Mouse (Mus musculus) embryonic facial prominence, embryonic 14.5 days (tissue): Measurements from ENCODE around the gene Fam186b. TPM values are rescaled to one million over a fixed set of nuclear protein-coding genes. Genes with fewer than 3 reads are reported as not detected.
A peak's percentile ranks its signal among the peaks of the same experiment; 100 is the strongest.

ENCODE experiments used
- ATAC-seq: fragments of 200-750 bp; cut with Nextera tagmentation; 2 replicates; pipeline ENCODE4 v1.8.0; 2017; ENCODE audit warnings: low read depth, moderate number of reproducible peaks, moderate TSS enrichment
- DNase-seq: peaks from one replicate; pipeline ENCODE4 v3.0.0-alpha.2; 2015; ENCODE audit warnings: low spot score
- H3K27ac ChIP-seq: fragments of 300-500 bp; sonication (generic); replicated peaks from 2 replicates; pipeline ENCODE4 v1.5.1; 2014; ENCODE audit warnings: low read depth, mild to moderate bottlenecking, low read length, moderate library complexity
- H3K27me3 ChIP-seq: fragments of 300-500 bp; sonication (generic); replicated peaks from 2 replicates; pipeline ENCODE4 v1.6.1; 2014; ENCODE audit warnings: low read length; ENCODE audit not compliant: control insufficient read depth, insufficient read depth
- H3K36me3 ChIP-seq: fragments of 300-500 bp; sonication (generic); 2 replicates; pipeline ENCODE4 v1.6.1; 2014; ENCODE audit warnings: low read length, mixed read lengths; ENCODE audit not compliant: control insufficient read depth, insufficient read depth
- H3K4me1 ChIP-seq: fragments of 300-500 bp; sonication (generic); 2 replicates; pipeline ENCODE4 v1.6.1; 2014; ENCODE audit warnings: antibody characterized with exemption, low read length; ENCODE audit not compliant: control insufficient read depth, insufficient read depth
- H3K4me2 ChIP-seq: fragments of 300-500 bp; sonication (generic); 2 replicates; pipeline ENCODE4 v1.6.1; 2014; ENCODE audit warnings: low read depth, mild to moderate bottlenecking, low read length, moderate library complexity, mixed read lengths
- H3K4me3 ChIP-seq: fragments of 300-500 bp; sonication (generic); 2 replicates; pipeline ENCODE4 v1.5.1; 2014; ENCODE audit warnings: low read depth, mild to moderate bottlenecking, low read length
- H3K9ac ChIP-seq: fragments of 300-500 bp; sonication (generic); 2 replicates; pipeline ENCODE4 v1.6.1; 2014; ENCODE audit warnings: low read depth, mild to moderate bottlenecking, low read length, moderate library complexity, mixed read lengths
- H3K9me3 ChIP-seq: fragments of 300-500 bp; sonication (generic); 2 replicates; pipeline ENCODE4 v1.6.1; 2016; ENCODE audit warnings: low read length; ENCODE audit not compliant: control insufficient read depth
- WGBS: fragments of 180-500 bp; shearing (Covaris S2); extraction: QIAGEN DNeasy Blood & Tissue Kit; methylation state at CpG from one replicate; pipeline ENCODE4 v1.1.7; 2014; 5-methylcytosine and 5-hydroxymethylcytosine counted together
- polyA plus RNA-seq: library from polyadenylated mRNA; unstranded; fragments of >200 nt; fragmentation: Nextera tagmentation; extraction: Ambion mirVana; gene quantifications from 2 replicates; pipeline ENCODE4 v1.2.1, GENCODE M21; 2014

The Fam186b gene
- polyA plus RNA-seq, 1 experiment from 2014 or later, result 0.06 TPM

GRCm38 (mm10) chr15:99335801-99336320 lies 40.2 kb upstream of the Fam186b start:
- DNase-seq, result no peak
- WGBS, result 75% methylated on average over 8 of the region's 8 CpGs
- no peak for ATAC-seq
- Histone ChIP-seq H3K9ac (no peak overlapping the region), H3K4me1 (peaks cover 56% of the 10 kb centered on the region), H3K9me3 (no peaks in the 10 kb centered on the region), H3K4me2 (no peak overlapping the region), H3K27me3 (no peaks in the 10 kb centered on the region), H3K36me3 (0 out of 2 replicates have a peak, but pooled peaks cover 10% of the 10 kb centered on the region), H3K4me3 (no peak overlapping the region), H3K27ac (peak overlapping the region; percentile 97; the same call in 1 of the 2 replicates)

DNA sequence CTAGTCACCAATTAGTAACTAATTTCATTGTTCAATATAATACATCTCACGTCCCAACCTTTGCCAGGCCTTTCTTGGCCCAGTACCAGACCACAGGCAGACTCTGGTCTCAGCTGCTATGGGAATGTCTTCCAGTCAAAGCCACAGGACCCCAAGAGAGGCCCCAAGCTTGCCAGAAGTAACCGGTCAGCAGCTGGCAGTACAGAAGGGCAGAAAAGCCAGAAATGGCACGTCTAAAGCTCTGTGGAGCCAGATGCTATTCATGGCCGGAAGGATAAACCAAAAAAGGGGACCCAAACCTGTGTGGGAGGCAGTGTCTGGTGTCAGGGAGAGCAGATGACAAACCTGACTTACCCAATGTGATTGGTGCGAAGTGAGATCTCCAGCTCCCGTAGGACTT lies 38.8 kb upstream of the Fam186b start:
- peaks cover 17% of the 10 kb centered on the region; the same call in 1 of the 2 replicates for H3K36me3 ChIP-seq
- H3K4me2 ChIP-seq, result no peak overlapping the region
- peak; percentile 19; the same call in 1 of the 2 replicates for ATAC-seq
- peak overlapping the region; percentile 97 for H3K27ac ChIP-seq
- no peak overlapping the region for H3K4me3 ChIP-seq
- no peak overlapping the region for H3K9ac ChIP-seq
- 50% methylated on average over 6 of the region's 6 CpGs for WGBS
- no peaks in the 10 kb centered on the region for H3K27me3 ChIP-seq
- peak; percentile 78 for DNase-seq
- no peaks in the 10 kb centered on the region for H3K9me3 ChIP-seq
- peaks cover 52% of the 10 kb centered on the region for H3K4me1 ChIP-seq

- peak overlapping the region; percentile 25 for H3K4me2 ChIP-seq
- H3K36me3 ChIP-seq, result peaks cover 25% of the 10 kb centered on the region
- DNase-seq, result peak; percentile 59
- peak overlapping the region; percentile 41 for H3K9ac ChIP-seq
- 38% methylated on average over 1 of the region's 3 CpGs for WGBS
- H3K27ac ChIP-seq, result peak overlapping the region; percentile 97
- H3K27me3 ChIP-seq, result no peaks in the 10 kb centered on the region
- ATAC-seq, result peak; percentile 3; the same call in 1 of the 2 replicates
- H3K4me3 ChIP-seq, result no peak overlapping the region
- no peaks in the 10 kb centered on the region for H3K9me3 ChIP-seq
- peaks cover 46% of the 10 kb centered on the region for H3K4me1 ChIP-seq
Measured at GRCm38 (mm10) chr15:99333676-99334065, 38.0 kb upstream of the Fam186b start.

GRCm38 (mm10) chr15:99332921-99333675 lies 37.4 kb upstream of the Fam186b start:
- 16% methylated on average over 8 of the region's 9 CpGs for WGBS

DNA sequence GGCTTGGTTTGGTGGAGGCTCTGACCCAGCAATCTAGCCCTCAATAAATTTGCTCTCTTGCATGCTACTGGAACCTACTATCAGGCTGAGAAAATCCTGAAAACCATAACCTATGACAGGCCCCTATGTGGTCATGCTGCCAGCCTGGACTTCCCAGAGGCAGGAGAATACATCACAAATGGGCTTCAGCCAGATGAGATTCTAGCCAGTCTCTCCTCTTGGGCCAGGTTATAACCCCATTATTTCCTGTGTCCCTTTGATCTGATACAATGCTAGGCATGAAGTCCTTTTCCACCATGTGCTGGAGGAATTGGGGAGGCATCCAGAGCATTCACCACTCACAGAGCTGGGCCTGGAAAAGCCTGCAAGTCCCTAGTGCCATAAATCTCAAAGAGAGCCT lies 36.4 kb upstream of the Fam186b start:
- peaks cover 1% of the 10 kb centered on the region; the same call in 1 of the 2 replicates for H3K9me3 ChIP-seq
- peaks cover 40% of the 10 kb centered on the region for H3K4me1 ChIP-seq
- no peak for ATAC-seq
- DNase-seq, result no peak
- H3K4me2 ChIP-seq, result no peak overlapping the region
- H3K27me3 ChIP-seq, result no peaks in the 10 kb centered on the region
- H3K4me3 ChIP-seq, result no peak overlapping the region
- H3K36me3 ChIP-seq, result peaks cover 40% of the 10 kb centered on the region
- no peak overlapping the region for H3K9ac ChIP-seq
- peak overlapping the region; percentile 97 for H3K27ac ChIP-seq

More at GRCm38 (mm10) chr15:99332921-99333675, 37.4 kb upstream of the Fam186b start:
- no peaks in the 10 kb centered on the region for H3K9me3 ChIP-seq
- H3K27ac ChIP-seq, result peak overlapping the region; percentile 97
- ATAC-seq, result peak; percentile 86
- peaks cover 30% of the 10 kb centered on the region for H3K36me3 ChIP-seq
- H3K27me3 ChIP-seq, result no peaks in the 10 kb centered on the region
- H3K4me1 ChIP-seq, result peaks cover 43% of the 10 kb centered on the region
- peak overlapping the region; percentile 25 for H3K4me2 ChIP-seq
- peak overlapping the region; percentile 45 for H3K9ac ChIP-seq
- DNase-seq, result peak; percentile 95
- no peak overlapping the region for H3K4me3 ChIP-seq

DNA sequence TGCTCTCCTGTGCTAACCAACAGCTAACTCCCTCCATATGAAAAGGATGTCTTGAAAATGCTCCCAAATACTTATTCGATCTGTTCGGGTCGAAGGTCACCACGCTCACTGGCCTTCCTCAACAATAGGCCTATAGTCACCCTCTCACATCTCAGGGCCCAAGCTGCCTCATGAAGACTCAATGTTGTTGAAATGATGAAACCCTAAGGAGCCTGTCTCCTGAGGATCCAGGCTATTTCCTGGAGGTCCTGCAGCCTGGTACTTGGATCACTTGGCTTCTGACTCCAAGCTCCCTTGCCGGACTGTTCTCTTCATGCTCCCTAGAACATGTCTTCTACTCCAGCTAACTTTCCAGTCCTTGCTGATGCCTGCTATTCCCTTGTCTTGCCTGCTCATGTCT lies 35.7 kb upstream of the Fam186b start:
- Histone ChIP-seq H3K27ac (no peak overlapping the region), H3K9ac (no peak overlapping the region), H3K36me3 (peaks cover 43% of the 10 kb centered on the region), H3K4me2 (no peak overlapping the region), H3K4me3 (no peak overlapping the region), H3K4me1 (peaks cover 37% of the 10 kb centered on the region), H3K9me3 (peaks cover 4% of the 10 kb centered on the region; the same call in 1 of the 2 replicates), H3K27me3 (no peaks in the 10 kb centered on the region)
- no peak for DNase-seq
- no peak for ATAC-seq
- WGBS, result 62% methylated on average over 5 of the region's 5 CpGs

GRCm38 (mm10) chr15:99330324-99330723 lies 34.6 kb upstream of the Fam186b start:
- Histone ChIP-seq H3K4me1 (peaks cover 35% of the 10 kb centered on the region), H3K27ac (no peak overlapping the region), H3K27me3 (no peaks in the 10 kb centered on the region), H3K36me3 (peaks cover 49% of the 10 kb centered on the region), H3K4me3 (no peak overlapping the region), H3K9me3 (peaks cover 4% of the 10 kb centered on the region; the same call in 1 of the 2 replicates), H3K4me2 (no peak overlapping the region), H3K9ac (no peak overlapping the region)
- DNase-seq (no peak), ATAC-seq (no peak)
- WGBS, result 71% methylated on average over 2 of the region's 2 CpGs

- Histone ChIP-seq H3K9ac (no peak overlapping the region), H3K27me3 (no peaks in the 10 kb centered on the region), H3K4me1 (peaks cover 12% of the 10 kb centered on the region), H3K27ac (no peak overlapping the region), H3K9me3 (peaks cover 4% of the 10 kb centered on the region; the same call in 1 of the 2 replicates), H3K36me3 (peaks cover 72% of the 10 kb centered on the region), H3K4me3 (no peak overlapping the region), H3K4me2 (no peak overlapping the region)
- WGBS, result 96% methylated on average over 5 of the region's 5 CpGs
- no peak for ATAC-seq
- no peak for DNase-seq
Measured at GRCm38 (mm10) chr15:99328011-99328410, 32.3 kb upstream of the Fam186b start.
